17 mouse cellular contexts compared by ENCODE assay signal in the genomic region with DNA sequence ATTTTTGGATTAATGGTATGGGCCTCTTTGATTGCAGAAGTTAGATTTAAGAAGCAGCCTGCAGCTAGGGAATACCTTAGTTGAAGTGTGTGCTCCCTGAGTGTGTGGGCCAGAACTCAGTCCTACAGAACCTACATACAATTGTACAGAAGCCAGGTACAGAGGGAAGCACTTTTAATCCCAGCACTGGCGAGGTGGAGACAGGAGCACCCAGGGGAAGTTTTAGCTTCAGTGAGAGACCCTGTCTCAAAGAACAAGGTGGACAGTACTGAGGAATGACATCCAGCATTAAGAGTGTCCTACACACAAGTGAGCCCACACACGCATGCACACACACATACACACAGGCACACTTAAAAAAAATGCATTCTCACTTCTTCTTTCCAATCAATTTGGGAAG. TPM values are rescaled to one million over a fixed set of nuclear protein-coding genes. Genes with fewer than 3 reads are reported as not detected.
DNase-seq lines count a peak whose midpoint lies in the region; ATAC-seq lines count a peak whose summit lies in the region.
"Had no signal": no experiment of that assay in that cellular context is flagged by ENCODE, and none has a peak within 500 bp of the region (broad histone marks: within the 10 kb centered on the region; RNA-seq: fewer than 3 reads in every experiment).

No protein-coding gene starts in this region.

- H3K27me3 ChIP-seq in kidney, embryonic 15.5 days, result no peaks in the 10 kb centered on the region
- no peaks in the 10 kb centered on the region for H3K27me3 ChIP-seq in lung, embryonic 15.5 days
- H3K27me3 ChIP-seq in embryonic facial prominence, embryonic 15.5 days, result no peaks in the 10 kb centered on the region
- H3K27me3 ChIP-seq in stomach, embryonic 15.5 days (replicated peaks), result no peaks in the 10 kb centered on the region
- H3K27me3 ChIP-seq: forebrain, embryonic 15.5 days; heart, embryonic 12.5 days; hindbrain, embryonic 13.5 days had no signal

- H3K4me2 ChIP-seq in kidney, embryonic 15.5 days, result peak overlapping the region; percentile 52
- H3K4me2 ChIP-seq in lung, embryonic 15.5 days, result peak overlapping the region; percentile 57
- no peak overlapping the region for H3K4me2 ChIP-seq in embryonic facial prominence, embryonic 15.5 days (replicated peaks)
- no peak overlapping the region for H3K4me2 ChIP-seq in stomach, embryonic 15.5 days

- H3K4me3 ChIP-seq in kidney, embryonic 15.5 days (replicated peaks), result no peak overlapping the region
- H3K4me3 ChIP-seq in lung, embryonic 15.5 days, result no peak overlapping the region
- no peak overlapping the region for H3K4me3 ChIP-seq in embryonic facial prominence, embryonic 15.5 days (replicated peaks)
- no peak overlapping the region for H3K4me3 ChIP-seq in stomach, embryonic 15.5 days (replicated peaks)
- H3K4me3 ChIP-seq: forebrain, embryonic 15.5 days; hindbrain, embryonic 13.5 days had no signal

- 93% methylated on average over 2 of the region's 2 CpGs for WGBS in kidney, embryonic 15.5 days
- WGBS in lung, embryonic 15.5 days, result 70% methylated on average over 2 of the region's 2 CpGs
- 86% methylated on average over 2 of the region's 2 CpGs for WGBS in embryonic facial prominence, embryonic 15.5 days
- 89% methylated on average over 2 of the region's 2 CpGs for WGBS in stomach, embryonic 15.5 days

- no peak overlapping the region for H3K9ac ChIP-seq in kidney, embryonic 15.5 days
- no peak overlapping the region for H3K9ac ChIP-seq in lung, embryonic 15.5 days
- no peak overlapping the region for H3K9ac ChIP-seq in embryonic facial prominence, embryonic 15.5 days
- no peak overlapping the region for H3K9ac ChIP-seq in stomach, embryonic 15.5 days
- H3K9ac ChIP-seq: forebrain, embryonic 15.5 days; hindbrain, embryonic 13.5 days had no signal

- DNase-seq in kidney, postnatal 4 days, result no peak
- no peak for DNase-seq in lung, postnatal 10 days
- DNase-seq in urinary bladder, postnatal 4 days (ENCODE audit: low spot score in 2 of 2), result no peak
- DNase-seq: cerebellum, adult 2 months; cerebellum, postnatal 36 days; heart, postnatal 14 days; liver; retina, postnatal 1 day; thymus, postnatal 14 days had no signal

- peaks cover 26% of the 10 kb centered on the region for H3K4me1 ChIP-seq in kidney, embryonic 15.5 days
- H3K4me1 ChIP-seq in lung, embryonic 15.5 days, result peaks cover 35% of the 10 kb centered on the region
- H3K4me1 ChIP-seq in embryonic facial prominence, embryonic 15.5 days, result peaks cover 25% of the 10 kb centered on the region
- 0 out of 2 replicates have a peak, but pooled peaks cover 6% of the 10 kb centered on the region for H3K4me1 ChIP-seq in stomach, embryonic 15.5 days

- no peaks in the 10 kb centered on the region for H3K9me3 ChIP-seq in kidney, embryonic 15.5 days (replicated peaks)
- H3K9me3 ChIP-seq in lung, embryonic 15.5 days, result no peaks in the 10 kb centered on the region
- H3K9me3 ChIP-seq in embryonic facial prominence, embryonic 15.5 days (replicated peaks), result no peaks in the 10 kb centered on the region
- no peaks in the 10 kb centered on the region for H3K9me3 ChIP-seq in stomach, embryonic 15.5 days
- H3K9me3 ChIP-seq: forebrain, embryonic 15.5 days; heart, embryonic 12.5 days had no signal

- peak overlapping the region; percentile 70; the same call in 1 of the 2 replicates for H3K27ac ChIP-seq in kidney, embryonic 15.5 days
- H3K27ac ChIP-seq in lung, embryonic 15.5 days, result peak overlapping the region; percentile 79
- peak overlapping the region; percentile 85 for H3K27ac ChIP-seq in embryonic facial prominence, embryonic 15.5 days (replicated peaks)
- peak overlapping the region; percentile 37; the same call in 1 of the 2 replicates for H3K27ac ChIP-seq in stomach, embryonic 15.5 days
- H3K27ac ChIP-seq: hindbrain, embryonic 13.5 days had no signal

- H3K36me3 ChIP-seq in kidney, embryonic 15.5 days, result no peaks in the 10 kb centered on the region
- H3K36me3 ChIP-seq in lung, embryonic 15.5 days, result no peaks in the 10 kb centered on the region
- no peaks in the 10 kb centered on the region for H3K36me3 ChIP-seq in embryonic facial prominence, embryonic 15.5 days
- H3K36me3 ChIP-seq in stomach, embryonic 15.5 days, result no peaks in the 10 kb centered on the region
- H3K36me3 ChIP-seq: forebrain, embryonic 15.5 days; heart, embryonic 12.5 days; hindbrain, embryonic 13.5 days had no signal

- ATAC-seq in kidney, embryonic 15.5 days (replicated peaks; ENCODE audit: low FRiP score), result no peak
- ATAC-seq in lung, embryonic 15.5 days (ENCODE audit: borderline replicate concordance, extremely low read depth, low FRiP score, low TSS enrichment), result 0 out of 2 replicates have a peak, but pooled peaks have one; percentile 11
- no peak for ATAC-seq in embryonic facial prominence, embryonic 15.5 days (ENCODE audit: insufficient number of reproducible peaks, low FRiP score, low TSS enrichment, low read depth)
- no peak for ATAC-seq in stomach, embryonic 15.5 days (ENCODE audit: insufficient read depth, low FRiP score, low read depth)
- ATAC-seq: forebrain, embryonic 15.5 days; inflammation-experienced regulatory T-cells, adult 6 months had no signal

RNA-seq across cellular contexts. Expression of a gene that starts 0.8 kb away (rescaled TPM):
- 31.4 and 35.9 TPM in 2 replicates for polyA plus RNA-seq in kidney, embryonic 15.5 days (2015; fragmentation: Nextera tagmentation; extraction: Ambion mirVana)
- 23.4 and 25.3 TPM in 2 replicates for polyA plus RNA-seq in lung, embryonic 15.5 days (2015; fragmentation: Nextera tagmentation; extraction: Ambion mirVana)
- polyA plus RNA-seq in embryonic facial prominence, embryonic 15.5 days (2015; fragmentation: Nextera tagmentation; extraction: Ambion mirVana), result 39.7 and 46.0 TPM in 2 replicates
- 21.4 and 28.1 TPM in 2 replicates for polyA plus RNA-seq in stomach, embryonic 15.5 days (2015; fragmentation: Nextera tagmentation; extraction: Ambion mirVana)

RNA-seq across cellular contexts. Expression of a gene that starts 5.1 kb away (rescaled TPM):
- polyA plus RNA-seq in kidney, embryonic 15.5 days (2015; fragmentation: Nextera tagmentation; extraction: Ambion mirVana), result 170 TPM in 2 replicates
- 158 and 164 TPM in 2 replicates for polyA plus RNA-seq in lung, embryonic 15.5 days (2015; fragmentation: Nextera tagmentation; extraction: Ambion mirVana)
- 128 and 131 TPM in 2 replicates for polyA plus RNA-seq in embryonic facial prominence, embryonic 15.5 days (2015; fragmentation: Nextera tagmentation; extraction: Ambion mirVana)
- 149 and 151 TPM in 2 replicates for polyA plus RNA-seq in stomach, embryonic 15.5 days (2015; fragmentation: Nextera tagmentation; extraction: Ambion mirVana)

RNA-seq across cellular contexts. Expression of a gene that starts 57.9 kb away (rescaled TPM):
- 72.3 and 75.5 TPM in 2 replicates for polyA plus RNA-seq in kidney, embryonic 15.5 days (2015; fragmentation: Nextera tagmentation; extraction: Ambion mirVana)
- polyA plus RNA-seq in lung, embryonic 15.5 days (2015; fragmentation: Nextera tagmentation; extraction: Ambion mirVana), result 65.1 and 67.5 TPM in 2 replicates
- 57.4 and 59.7 TPM in 2 replicates for polyA plus RNA-seq in embryonic facial prominence, embryonic 15.5 days (2015; fragmentation: Nextera tagmentation; extraction: Ambion mirVana)
- 58.0 and 59.2 TPM in 2 replicates for polyA plus RNA-seq in stomach, embryonic 15.5 days (2015; fragmentation: Nextera tagmentation; extraction: Ambion mirVana)

Comparison
In these comparisons a context has a peak if more than half of its experiments do, and no peak if none do; other contexts are left out.
1. H3K4me2 ChIP-seq: peak in kidney, embryonic 15.5 days (single experiment) and lung, embryonic 15.5 days (single experiment); none in embryonic facial prominence, embryonic 15.5 days (single experiment) and stomach, embryonic 15.5 days (single experiment).
2. Peak in every context shown above with its lines, with median percentiles within 50 percentile points of each other: H3K27ac ChIP-seq.